Mouse (Mus musculus) heart, adult 18-20 months (tissue): ENCODE results near the gene 1700012B07Rik. TPM values are rescaled to one million over a fixed set of nuclear protein-coding genes. Genes with fewer than 3 reads are reported as not detected.

Experiments used
- DNase-seq, 2 experiments: peaks; one replicate each; pipeline ENCODE4 v3.0.0; 2021 to 2022; ENCODE audit warnings: mixed read lengths in 1 of 2
- long read RNA-seq, 2 experiments: library from polyadenylated mRNA; stranded (forward); transcript quantifications; one replicate each; pipeline ENCODE4 v2.0.0; 2021
- total RNA-seq, 2 experiments: library from RNA; stranded (reverse); gene quantifications; 2 replicates each; pipeline ENCODE4 v1.2.3; 2021

Gene 1700012B07Rik
- not detected for total RNA-seq
- long read RNA-seq, experiment 1, result 0 reads
- long read RNA-seq, experiment 2, result 0 reads

DNA sequence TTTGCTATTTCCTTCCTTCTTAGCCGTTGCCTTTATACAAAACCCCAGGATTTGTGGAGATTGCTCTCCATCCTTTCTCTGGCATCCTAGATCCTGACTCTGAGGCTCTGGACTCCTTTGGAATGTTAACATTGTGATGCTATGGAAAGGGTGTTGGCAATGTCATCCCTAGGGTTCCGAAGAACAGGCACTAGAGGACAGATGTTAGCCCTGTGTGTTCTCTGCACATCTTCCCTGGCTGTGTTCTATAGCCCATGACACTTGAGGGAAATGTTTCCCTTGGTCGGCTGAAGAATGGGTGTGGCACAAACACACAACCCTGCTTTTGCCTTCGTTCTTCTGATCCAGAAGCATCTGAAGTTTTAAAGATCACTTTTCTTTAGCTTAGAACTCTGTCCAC, at the start of gene 1700012B07Rik:
TSS of gene 1700012B07Rik (minus strand) at position 101 of the 400 bp plus-strand sequence.
- DNase-seq, result no peak

DNA sequence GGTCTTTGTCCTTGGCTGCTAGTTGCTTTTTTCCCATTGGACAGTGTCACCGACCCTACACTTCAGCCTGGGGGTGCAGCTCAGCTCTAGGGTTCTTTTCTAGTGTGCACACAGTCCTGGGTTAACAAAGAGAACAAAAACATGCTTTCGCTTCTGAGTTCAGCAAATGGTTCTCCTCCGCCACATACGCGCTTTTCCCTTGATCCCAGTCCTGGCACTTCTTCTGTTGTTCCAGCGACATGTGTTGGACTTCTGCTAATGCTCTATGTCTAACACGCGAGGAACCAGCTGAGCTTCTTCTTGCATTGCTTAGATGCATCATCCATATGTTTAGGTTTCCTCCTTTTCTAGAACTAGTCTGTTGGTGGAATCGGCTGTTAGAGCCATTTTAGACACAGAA, 48.9 kb upstream of the 1700012B07Rik start:
- no peak for DNase-seq

GRCm38 (mm10) chr11:109875834-109876233, 48.0 kb upstream of the 1700012B07Rik start:
- DNase-seq, result no peak

- peak in 1 of 2 experiments; percentile 79 for DNase-seq
Measured at GRCm38 (mm10) chr11:109875525-109875802, 47.6 kb upstream of the 1700012B07Rik start.

- peak; percentile 73 to 83 for DNase-seq
Measured at GRCm38 (mm10) chr11:109874651-109875524, 47.0 kb upstream of the 1700012B07Rik start.

- peak; percentile 72 to 91 for DNase-seq
Measured at GRCm38 (mm10) chr11:109873852-109874610, 46.2 kb upstream of the 1700012B07Rik start.

DNA sequence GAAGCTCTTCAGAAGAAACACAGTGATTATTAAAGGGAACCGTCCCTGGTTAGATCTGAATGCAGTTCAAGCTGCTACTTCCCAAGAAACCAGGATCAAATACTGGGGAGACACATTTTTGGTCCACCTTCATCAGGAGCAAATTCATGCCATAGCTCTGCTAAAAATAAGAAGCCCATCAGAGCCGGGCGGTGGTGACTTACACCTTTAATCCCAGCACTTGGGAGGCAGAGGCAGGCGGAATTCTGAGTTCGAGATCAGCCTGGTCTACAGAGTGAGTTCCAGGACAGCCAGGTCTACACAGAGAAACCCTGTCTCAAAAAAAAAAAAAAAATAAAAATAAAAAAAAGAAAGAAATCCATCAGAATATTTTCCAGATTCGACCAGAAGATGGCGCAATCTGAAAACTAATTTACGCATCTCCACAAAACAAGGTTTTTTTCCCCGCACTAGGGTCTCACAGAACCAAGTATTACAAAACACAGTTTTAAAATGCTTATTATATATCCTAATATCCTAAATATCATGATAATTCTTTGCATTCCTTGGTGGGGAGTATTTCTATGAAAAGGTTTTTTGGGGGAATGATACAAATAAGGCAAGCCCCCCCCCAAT, 45.4 kb upstream of the 1700012B07Rik start:
- peak in 1 of 2 experiments; percentile 69 for DNase-seq

- no peak for DNase-seq
Measured at GRCm38 (mm10) chr11:109872674-109873073, 44.8 kb upstream of the 1700012B07Rik start.

- no peak for DNase-seq
Measured at GRCm38 (mm10) chr11:109872056-109872455, 44.2 kb upstream of the 1700012B07Rik start.

DNA sequence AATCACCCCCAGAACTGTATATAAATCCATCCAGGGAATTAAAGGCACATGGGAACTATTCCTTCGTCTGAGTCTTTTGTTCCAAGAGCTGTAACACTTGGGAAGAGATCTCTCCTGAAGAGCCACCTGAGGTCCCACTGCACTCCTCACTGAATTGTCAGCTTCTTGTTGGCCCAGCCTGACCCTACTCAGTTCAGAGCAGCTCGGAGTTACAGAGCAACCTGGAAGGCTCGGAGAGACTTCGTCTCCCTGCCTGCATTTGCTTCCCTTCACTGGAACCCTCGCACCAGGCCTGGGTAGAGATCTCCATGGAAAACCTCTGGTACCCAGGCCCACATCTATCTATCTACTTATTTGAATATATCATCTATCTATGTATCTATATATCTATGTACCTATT, 40.0 kb upstream of the 1700012B07Rik start:
- DNase-seq, result no peak

DNA sequence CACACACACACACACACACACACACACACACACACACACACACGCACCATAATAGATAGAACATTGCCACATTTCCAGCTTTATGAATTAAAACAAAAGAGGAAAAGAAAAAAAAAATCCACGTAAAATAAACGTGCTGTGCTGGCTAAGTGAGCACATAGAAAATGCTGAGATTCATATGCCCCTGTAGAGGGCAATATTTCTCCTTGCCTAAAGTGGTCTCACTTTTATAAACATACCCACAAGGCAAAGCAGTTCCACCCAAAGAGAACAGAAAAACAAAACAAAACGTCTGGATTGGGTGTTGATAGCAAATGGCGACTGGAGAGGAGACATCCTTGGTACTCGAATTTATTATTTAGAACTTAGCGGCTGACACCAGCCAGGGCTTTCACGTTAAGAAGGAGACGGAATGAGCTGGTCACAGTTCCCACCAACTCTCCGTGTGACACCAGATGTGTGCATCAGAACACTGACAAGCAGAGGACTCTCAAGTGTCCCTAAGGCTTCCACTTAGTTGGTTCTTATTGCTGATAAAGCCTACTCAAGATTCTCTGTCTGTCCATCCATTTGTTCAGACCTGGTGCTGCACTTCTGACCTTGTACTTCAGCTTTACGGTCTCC, 38.8 kb upstream of the 1700012B07Rik start:
- DNase-seq, result no peak

DNA sequence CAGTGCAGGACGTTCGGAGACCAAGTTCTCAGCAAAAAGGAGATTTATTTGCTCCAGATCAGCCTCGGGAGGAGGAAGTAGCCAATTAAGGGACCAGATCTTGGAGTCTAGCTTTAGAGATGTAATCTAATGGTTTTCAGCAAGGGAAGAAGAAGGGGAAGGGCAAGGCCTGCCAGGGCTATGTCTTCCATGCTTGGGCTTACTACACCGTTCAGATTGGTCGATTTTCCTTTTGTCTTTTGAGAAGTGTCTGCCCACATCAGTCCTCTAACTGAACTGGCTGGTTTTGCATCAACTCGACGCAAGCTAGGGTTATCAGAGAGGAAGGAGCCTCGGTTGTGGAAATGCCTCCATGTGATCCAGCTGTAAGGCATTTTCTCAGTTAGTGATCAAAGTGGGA, 37.7 kb upstream of the 1700012B07Rik start:
- DNase-seq, result no peak

GRCm38 (mm10) chr11:109863951-109864350, 36.1 kb upstream of the 1700012B07Rik start:
- peak in 1 of 2 experiments; percentile 22 for DNase-seq

DNA sequence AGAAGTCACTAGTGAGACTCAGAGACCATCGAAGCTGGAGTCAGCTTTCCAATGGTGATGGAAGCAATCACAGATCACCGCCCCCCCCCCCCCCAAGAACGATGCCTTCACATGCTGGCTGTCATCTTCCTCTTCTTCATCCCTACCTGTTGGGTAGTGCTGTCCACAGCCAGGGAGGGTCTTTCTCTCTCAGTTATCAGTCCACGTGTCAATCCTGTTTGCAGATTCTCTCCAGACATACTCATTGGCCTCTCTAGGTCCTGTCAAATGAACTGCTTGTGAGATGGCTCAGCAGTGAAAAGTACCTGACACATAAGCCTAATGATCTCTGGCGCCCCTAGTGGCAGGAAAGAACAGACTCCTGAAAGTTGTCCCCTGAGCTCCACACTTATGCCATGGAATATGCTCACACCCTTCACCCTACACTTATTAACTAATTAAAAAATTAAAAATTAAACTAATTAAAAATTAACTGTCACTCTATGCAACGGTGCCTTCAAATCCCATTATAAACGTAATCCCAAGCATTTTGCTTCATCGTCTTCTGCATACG, 35.4 kb upstream of the 1700012B07Rik start:
- peak; percentile 30 to 79 for DNase-seq

DNA sequence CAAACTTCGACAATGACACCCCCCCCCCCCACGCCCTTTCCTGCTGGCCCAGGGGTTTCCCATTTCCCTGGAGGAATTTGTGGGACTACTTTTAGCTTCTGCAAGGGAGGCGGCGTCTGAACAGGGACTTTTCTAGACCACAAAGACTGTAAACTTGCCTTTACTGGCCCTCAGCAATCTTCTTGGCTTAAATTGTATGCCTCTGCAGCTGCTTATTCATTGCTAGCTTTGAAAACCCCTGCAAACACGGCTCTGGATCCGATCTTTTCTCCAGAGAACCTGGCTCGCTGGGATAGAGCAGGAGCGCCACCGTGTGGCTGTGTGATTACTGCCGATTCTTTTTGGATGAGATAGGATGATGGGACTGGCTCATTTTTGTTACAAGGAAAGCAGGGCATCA, 32.7 kb upstream of the 1700012B07Rik start:
- peak; percentile 90 to 98 for DNase-seq

DNA sequence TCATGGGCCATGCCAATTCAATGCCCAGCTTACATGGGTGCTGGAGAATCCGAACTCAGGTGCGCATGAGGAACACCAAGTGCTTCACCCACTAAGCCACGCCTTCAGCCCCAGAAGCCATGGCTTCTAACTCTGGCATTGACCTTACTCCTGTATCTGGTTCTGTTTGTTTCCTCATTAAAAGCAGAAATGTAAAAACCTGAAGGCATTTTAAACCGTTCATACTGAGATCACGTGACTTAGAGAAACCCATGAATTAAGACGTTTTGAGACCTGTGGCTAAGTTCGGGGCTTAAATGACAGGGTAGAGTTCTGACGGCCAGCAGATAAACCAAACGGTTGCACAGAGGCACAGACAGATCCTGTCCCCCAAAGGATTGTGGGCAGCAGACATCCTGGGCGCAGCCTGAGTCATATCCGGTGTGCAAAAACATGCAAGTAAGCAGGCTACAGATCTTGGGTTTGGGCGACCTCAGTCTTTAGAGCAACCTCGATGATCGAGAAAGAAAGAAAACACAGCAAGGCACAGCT, 32.2 kb upstream of the 1700012B07Rik start:
- peak; percentile 55 to 73 for DNase-seq

GRCm38 (mm10) chr11:109859441-109859840, 31.6 kb upstream of the 1700012B07Rik start:
- no peak for DNase-seq

DNA sequence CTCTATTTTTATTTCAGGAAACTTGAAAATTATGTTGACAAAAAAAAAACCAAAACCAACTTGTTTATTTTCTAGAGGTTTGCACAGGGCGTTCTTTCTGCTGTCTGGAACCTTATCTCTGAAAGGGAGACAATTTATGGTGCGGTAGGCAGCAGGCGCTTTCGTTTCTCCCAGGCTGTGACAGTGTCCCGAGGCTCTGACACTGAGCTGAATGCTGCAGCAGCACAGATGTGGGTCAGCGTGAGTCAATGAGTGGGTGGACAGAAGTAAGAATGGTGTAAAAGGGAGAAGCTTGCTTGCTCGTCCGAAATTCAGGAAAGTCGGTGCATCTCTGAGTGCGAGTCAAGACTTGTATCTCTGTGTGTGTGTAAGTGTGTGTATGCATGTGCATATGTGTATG, 29.2 kb upstream of the 1700012B07Rik start:
- DNase-seq, result peak in 1 of 2 experiments; percentile 27

DNA sequence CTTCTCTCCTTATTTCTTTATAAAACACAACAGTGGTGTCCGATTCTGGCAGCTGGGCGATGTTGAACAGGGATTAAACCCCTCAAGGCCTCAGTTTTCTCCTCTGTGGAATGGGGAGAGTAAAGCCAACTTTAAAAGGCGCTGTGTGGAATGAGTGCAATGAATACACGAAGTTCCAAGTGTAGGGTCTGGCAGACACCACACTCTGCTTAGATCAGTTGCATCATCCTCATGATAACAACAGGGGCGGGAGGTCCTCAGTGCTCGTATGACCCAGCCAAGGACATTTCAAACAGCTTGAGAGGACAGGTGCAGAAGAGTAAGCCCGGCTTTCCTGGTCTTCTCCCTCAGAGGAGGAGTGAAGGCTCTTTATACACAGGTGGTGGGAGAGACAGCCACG, 26.2 kb upstream of the 1700012B07Rik start:
- no peak for DNase-seq

GRCm38 (mm10) chr11:109853228-109853966, 25.6 kb upstream of the 1700012B07Rik start:
- DNase-seq, result no peak

- DNase-seq, result peak in 1 of 2 experiments; percentile 32
Measured at GRCm38 (mm10) chr11:109851996-109852395, 24.1 kb upstream of the 1700012B07Rik start.
